Mouse (Mus musculus): ENCODE results near the gene Pemt.

Gene Pemt

GRCm38 (mm10) chr11:60003811-60004210, 42.5 kb downstream of the Pemt start:
- CTCF ChIA-PET = interaction anchor here (0.6 kb wide), 1 partner anchor 1712 kb away, joined by 4 read pairs; no protein-coding TSS in a partner anchor

GRCm38 (mm10) chr11:60001231-60001980, 44.9 kb downstream of the Pemt start:
- CTCF ChIA-PET = interaction anchor here (0.6 kb wide), 1 partner anchor 1933 kb away, joined by 3 read pairs; no protein-coding TSS in a partner anchor

- CTCF ChIA-PET = no interaction called here
Measured at GRCm38 (mm10) chr11:59994318-59994717, 52.0 kb downstream of the Pemt start.

DNA sequence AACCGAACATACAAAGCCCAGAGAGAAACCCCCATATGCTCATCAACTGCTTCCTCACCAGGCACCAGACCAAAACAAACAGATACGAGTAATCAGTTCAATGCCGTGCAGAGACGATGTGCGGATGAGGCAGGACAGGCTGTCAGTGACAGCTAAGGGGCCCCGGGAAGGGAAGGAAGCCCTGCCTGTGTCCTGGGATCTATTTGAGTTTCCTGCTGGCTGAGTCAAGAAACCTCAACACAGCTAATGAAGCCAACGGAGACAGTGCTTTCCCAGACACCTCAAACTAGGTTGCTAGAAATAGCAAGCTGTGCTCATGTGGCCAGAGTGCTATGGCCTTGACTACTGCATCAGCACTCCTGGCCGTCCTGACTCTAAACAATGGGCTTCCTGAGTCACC, 54.9 kb downstream of the Pemt start:
- CTCF ChIA-PET = no interaction called here

DNA sequence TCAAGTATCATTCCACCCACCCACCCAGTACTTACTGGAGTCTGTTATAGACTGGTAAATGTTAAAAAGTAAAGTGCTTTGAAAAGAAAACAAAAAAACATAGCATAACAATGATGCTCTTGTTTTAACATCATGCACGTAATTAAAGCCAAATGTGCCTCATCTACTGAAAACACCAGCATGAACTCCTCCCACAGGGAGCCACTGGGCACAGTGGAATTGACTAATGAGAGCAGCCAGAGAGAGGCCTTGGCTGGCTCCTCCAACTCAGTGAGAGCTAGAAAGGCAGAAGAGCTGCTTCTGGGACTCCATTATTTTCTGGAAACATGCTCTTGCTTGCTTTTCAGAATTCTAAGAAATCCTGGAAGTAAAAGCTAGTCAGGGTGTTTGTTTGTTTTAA, 56.9 kb downstream of the Pemt start:
- CTCF ChIA-PET = no interaction called here

GRCm38 (mm10) chr11:59977831-59978230, 68.5 kb downstream of the Pemt start:
- CTCF ChIA-PET = no interaction called here

DNA sequence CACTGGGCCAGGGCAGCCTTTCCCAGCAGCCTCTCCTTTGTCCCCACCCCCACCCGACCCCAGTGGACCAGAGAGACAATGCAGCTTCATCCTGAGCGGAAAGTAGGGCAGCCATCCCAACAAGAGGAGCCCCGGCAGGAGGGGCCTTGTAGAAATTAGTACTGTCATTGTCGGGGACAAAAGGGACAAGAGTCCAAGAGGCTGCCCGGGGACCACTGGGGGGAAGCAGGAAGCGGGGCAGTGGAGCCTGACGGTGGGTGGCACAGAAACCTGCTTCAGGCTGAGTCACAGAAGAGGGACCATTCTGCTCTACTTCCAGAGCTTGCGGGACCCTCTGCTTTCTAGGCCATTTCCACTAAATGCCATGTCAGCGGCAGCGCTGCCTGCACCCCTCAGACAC, 71.0 kb downstream of the Pemt start:
- CTCF ChIA-PET = no interaction called here

DNA sequence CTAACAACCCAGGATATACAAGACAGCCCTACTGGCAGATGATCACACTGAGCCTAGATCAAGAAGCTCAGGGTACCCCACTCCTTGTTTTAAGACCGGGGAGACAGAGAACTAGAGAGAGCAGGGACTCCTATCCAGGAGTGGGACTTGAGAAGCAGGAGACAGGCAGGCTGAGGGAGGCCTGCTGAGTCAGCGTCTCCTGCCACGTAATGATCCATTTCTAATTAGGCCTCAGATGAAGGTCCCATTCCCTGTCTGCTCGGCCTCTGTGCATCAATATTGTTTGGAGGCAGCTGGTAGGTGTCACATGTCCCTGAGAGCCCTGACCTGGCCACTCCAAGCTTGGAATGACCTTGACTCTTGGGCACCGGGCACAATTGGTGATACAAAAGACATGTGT, 72.9 kb downstream of the Pemt start:
- CTCF ChIA-PET = no interaction called here

- CTCF ChIA-PET = no interaction called here
Measured at GRCm38 (mm10) chr11:59971691-59972090, 74.6 kb downstream of the Pemt start.

- CTCF ChIA-PET = no interaction called here
Measured at GRCm38 (mm10) chr11:59970780-59971179, 75.5 kb downstream of the Pemt start.

GRCm38 (mm10) chr11:59967765-59968164, 78.5 kb downstream of the Pemt start:
- CTCF ChIA-PET = no interaction called here

GRCm38 (mm10) chr11:59966102-59966483, 80.2 kb downstream of the Pemt start:
- CTCF ChIA-PET = no interaction called here

DNA sequence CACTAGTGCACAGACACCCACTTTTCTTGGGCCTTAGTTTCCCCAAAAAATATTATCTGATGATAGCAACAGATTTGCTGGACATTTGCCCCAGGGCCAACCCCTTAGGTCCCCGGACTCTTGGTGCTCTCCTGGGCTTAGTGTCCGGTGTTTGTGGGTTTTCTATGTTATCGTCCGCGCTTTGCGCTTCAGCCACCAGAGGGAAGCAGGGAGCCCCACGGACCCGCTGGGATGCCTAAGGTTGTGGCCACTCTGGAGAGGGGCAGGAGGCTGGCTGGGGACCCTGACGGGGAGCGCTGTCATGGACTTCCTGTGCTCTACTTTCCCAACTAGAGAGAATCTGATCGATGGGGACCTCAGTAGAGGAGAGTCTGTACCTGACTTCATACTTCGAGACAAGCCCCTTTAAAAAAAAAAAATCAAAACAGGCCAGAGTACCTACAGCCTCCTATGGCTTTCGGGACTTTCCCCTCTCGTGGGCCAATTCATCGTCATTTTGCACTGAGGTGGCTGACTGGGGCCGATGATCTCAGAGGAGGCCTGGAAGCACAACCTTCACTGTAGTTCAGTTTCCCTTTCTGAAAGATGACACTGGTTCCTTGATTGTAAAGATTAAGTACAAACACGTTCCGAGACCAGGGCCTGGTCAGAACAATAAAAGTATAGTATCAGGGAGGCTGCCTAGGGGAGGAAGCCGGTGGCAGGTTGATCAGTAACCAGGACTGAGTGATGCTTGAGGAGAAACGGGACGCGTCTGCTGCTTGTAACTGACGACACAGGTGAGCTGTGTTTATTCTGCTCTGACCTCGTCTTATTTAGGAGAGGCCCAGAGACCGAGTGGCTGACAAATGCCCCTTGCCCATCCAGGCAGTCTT, 80.8 kb downstream of the Pemt start:
- CTCF ChIA-PET = no interaction called here

DNA sequence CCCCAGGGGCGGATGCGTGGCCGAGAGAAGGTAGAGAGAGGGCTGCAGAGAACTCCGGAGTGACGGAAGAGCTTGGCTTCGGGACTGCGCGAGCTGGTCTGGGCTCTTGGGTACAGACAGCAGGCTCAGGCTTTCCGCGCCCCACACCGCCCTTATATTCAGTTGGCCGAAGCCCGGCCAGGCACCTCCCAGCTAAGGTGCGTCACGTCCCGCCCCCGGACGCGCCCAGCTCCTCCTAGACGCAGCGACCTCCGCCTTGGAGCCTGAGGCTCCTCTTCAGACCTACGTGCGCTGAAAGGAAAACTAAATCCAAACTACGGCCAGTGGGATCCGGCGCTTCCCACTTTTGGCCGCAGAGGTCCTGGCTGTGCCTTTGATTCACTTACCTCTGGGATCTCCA, 81.5 kb downstream of the Pemt start, which contains the start of gene Rasd1:
Gene Rasd1 (minus strand): TSS at position 127 of the 400 bp plus-strand sequence.
- CTCF ChIA-PET = no interaction called here

- CTCF ChIA-PET = no interaction called here
Measured at GRCm38 (mm10) chr11:59964163-59964758, 82.0 kb downstream of the Pemt start.

- CTCF ChIA-PET = no interaction called here
Measured at GRCm38 (mm10) chr11:59963364-59964162, 82.7 kb downstream of the Pemt start.

GRCm38 (mm10) chr11:59962590-59962989, 83.7 kb downstream of the Pemt start:
- CTCF ChIA-PET = no interaction called here

- CTCF ChIA-PET = no interaction called here
Measured at GRCm38 (mm10) chr11:59961338-59961875, 84.9 kb downstream of the Pemt start.

GRCm38 (mm10) chr11:59960476-59961337, 85.6 kb downstream of the Pemt start:
- CTCF ChIA-PET = no interaction called here

- CTCF ChIA-PET = no interaction called here
Measured at GRCm38 (mm10) chr11:59959453-59959852, 86.8 kb downstream of the Pemt start.

All from spleen, embryonic (tissue).